In the genomic region with DNA sequence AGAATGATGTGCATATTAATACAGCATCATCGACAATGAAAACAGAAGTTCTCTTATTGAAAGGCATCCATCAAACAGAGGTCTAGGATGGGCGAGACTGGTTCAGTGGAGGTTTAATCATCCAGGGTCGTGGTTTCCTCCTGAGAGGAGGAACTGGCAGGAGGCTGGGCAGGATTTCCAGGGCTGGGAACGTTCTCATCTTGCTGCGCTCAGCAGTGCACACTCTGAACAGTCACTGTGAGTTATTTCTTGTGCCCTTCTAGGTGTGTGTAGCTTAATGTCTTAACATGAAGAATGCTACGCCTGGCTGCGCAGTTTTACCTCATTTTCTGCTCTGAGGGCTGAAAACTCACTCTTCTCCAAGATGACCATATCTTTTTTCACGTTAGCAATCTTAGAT, we compare ENCODE assay signal across 14 mouse cellular contexts.
"Had no signal": no experiment of that assay in that cellular context is flagged by ENCODE, and none has a peak within 500 bp of the region (broad histone marks: within the 10 kb centered on the region; RNA-seq: fewer than 3 reads in every experiment).

No protein-coding gene starts in this region.

- H3K4me2 ChIP-seq: neural tube, embryonic 15.5 days; stomach, embryonic 15.5 days had no signal

- H3K27ac ChIP-seq: neural tube, embryonic 15.5 days; stomach, embryonic 15.5 days; stomach, postnatal 0 days had no signal

- H3K4me3 ChIP-seq: neural tube, embryonic 15.5 days; stomach, embryonic 15.5 days had no signal

- DNase-seq: retina, postnatal 1 day; right cerebral cortex, adult 18-20 months; right cerebral cortex, postnatal 14 days; right cerebral cortex, postnatal 25 days; right cerebral cortex, postnatal 4 days; spleen, adult 18-20 months; thymus, adult 18-20 months; thymus, adult 2 months; thymus, postnatal 14 days; thymus, postnatal 36 days; thymus, postnatal 4 days had no signal

- H3K27me3 ChIP-seq: neural tube, embryonic 15.5 days; stomach, embryonic 15.5 days had no signal

- H3K4me1 ChIP-seq: neural tube, embryonic 15.5 days; stomach, embryonic 15.5 days had no signal

- H3K9me3 ChIP-seq: neural tube, embryonic 15.5 days; stomach, embryonic 15.5 days had no signal

- H3K9ac ChIP-seq: neural tube, embryonic 15.5 days; stomach, embryonic 15.5 days had no signal
